Mouse (Mus musculus) forebrain, embryonic 15.5 days (tissue): ENCODE measurements around the gene Mcf2l. TPM values are rescaled to one million over a fixed set of nuclear protein-coding genes. Genes with fewer than 3 reads are reported as not detected.

ENCODE experiments used
- ATAC-seq: fragments of 200-750 bp; cut with Nextera tagmentation; replicated peaks from 2 replicates; pipeline ENCODE4 v1.8.0; 2017; ENCODE audit warnings: mild to moderate bottlenecking, moderate TSS enrichment, moderate library complexity
- H3K27ac ChIP-seq: fragments of 300-500 bp; sonication (generic); replicated peaks from 2 replicates; pipeline ENCODE4 v1.5.1; 2015; ENCODE audit warnings: mild to moderate bottlenecking, inconsistent platforms
- H3K27me3 ChIP-seq: fragments of 300-500 bp; sonication (generic); 2 replicates; pipeline ENCODE4 v1.6.1; 2015; ENCODE audit warnings: inconsistent platforms
- H3K36me3 ChIP-seq: fragments of 300-500 bp; sonication (generic); 2 replicates; pipeline ENCODE4 v1.6.1; 2015; ENCODE audit warnings: mild to moderate bottlenecking, inconsistent platforms
- H3K4me1 ChIP-seq: fragments of 300-500 bp; sonication (generic); 2 replicates; pipeline ENCODE4 v1.6.1; 2015; ENCODE audit warnings: inconsistent platforms
- H3K4me2 ChIP-seq: fragments of 300-500 bp; sonication (generic); replicated peaks from 2 replicates; pipeline ENCODE4 v1.6.1; 2015; ENCODE audit warnings: mild to moderate bottlenecking, inconsistent platforms
- H3K4me3 ChIP-seq: fragments of 300-500 bp; sonication (generic); 2 replicates; pipeline ENCODE4 v1.5.1; 2015; ENCODE audit warnings: mild to moderate bottlenecking, inconsistent platforms
- H3K9ac ChIP-seq: fragments of 300-500 bp; sonication (generic); replicated peaks from 2 replicates; pipeline ENCODE4 v1.6.1; 2015; ENCODE audit warnings: mild to moderate bottlenecking, inconsistent platforms
- H3K9me3 ChIP-seq: fragments of 300-500 bp; sonication (generic); 2 replicates; pipeline ENCODE4 v1.6.1; 2016; ENCODE audit warnings: inconsistent platforms
- WGBS: fragments of 180-500 bp; shearing (Covaris S2); methylation state at CpG from one replicate; pipeline ENCODE4 v1.1.7; 2015; ENCODE audit warnings: mixed read lengths; 5-methylcytosine and 5-hydroxymethylcytosine counted together
- polyA plus RNA-seq: library from polyadenylated mRNA; unstranded; fragments of >200 nt; fragmentation: Nextera tagmentation; extraction: Ambion mirVana; gene quantifications from 2 replicates; pipeline ENCODE4 v1.2.1, GENCODE M21; 2015

The Mcf2l gene
- polyA plus RNA-seq, 1 experiment from 2014 or later: 139 TPM

GRCm38 (mm10) chr8:12941161-12941926 lies 67.7 kb downstream of the Mcf2l start:
- no peak for ATAC-seq
- H3K27ac ChIP-seq: no peak overlapping the region
- H3K4me3 ChIP-seq: no peak overlapping the region
- no peaks in the 10 kb centered on the region for H3K36me3 ChIP-seq
- no peaks in the 10 kb centered on the region for H3K4me1 ChIP-seq
- WGBS: 75% methylated on average over 10 of the region's 10 CpGs
- H3K9ac ChIP-seq: no peak overlapping the region
- H3K27me3 ChIP-seq: no peaks in the 10 kb centered on the region
- H3K4me2 ChIP-seq: no peak overlapping the region
- H3K9me3 ChIP-seq: no peaks in the 10 kb centered on the region

DNA sequence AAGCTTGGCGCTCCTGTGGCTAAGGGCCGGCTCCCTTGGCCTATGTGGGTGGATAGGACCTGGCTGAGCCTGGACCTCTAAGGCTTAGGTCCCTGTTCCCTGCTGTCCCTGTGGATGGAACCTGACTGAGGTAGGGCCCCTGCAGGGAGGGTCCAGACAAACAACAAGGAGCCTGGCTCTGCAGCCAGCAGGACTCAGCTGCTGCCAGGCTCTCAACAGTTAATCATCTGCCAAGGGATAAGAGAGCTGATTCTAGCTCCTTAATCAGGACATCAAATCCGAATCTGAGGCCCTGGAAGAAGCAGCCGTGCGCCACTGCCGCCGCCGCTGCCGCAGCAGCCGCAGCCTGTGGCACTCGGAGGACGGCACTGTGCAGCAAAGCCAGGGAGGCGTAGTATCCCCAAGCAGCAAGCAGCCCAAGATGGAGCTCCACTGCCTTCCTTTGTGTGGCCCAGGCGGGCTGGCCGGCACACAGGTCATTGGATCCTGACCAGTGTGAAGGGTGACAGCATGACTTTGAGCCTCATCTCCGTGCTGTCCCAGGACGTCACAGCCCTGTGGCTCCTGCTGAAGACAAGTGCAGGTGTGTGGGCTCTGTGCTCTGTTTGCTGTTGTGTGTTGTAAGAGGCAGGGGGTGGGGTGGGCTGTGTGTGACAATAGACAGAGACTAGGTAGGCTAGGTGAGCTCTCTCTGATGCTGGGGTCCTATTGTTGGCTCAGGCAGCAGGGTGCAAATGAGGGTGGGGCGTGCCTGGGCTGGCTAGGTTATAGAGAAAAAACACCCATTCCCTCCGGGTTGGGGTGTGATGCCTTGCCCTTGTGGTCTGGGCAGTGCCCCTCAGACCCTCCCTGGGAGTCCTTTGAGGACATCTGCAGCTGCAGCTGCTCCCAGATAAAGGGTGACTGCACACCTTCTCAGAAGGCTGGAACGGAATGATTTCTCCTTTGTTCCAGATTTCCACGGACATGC lies 74.3 kb downstream of the Mcf2l start:
- peak overlapping the region; percentile 53 for H3K4me3 ChIP-seq
- peak; percentile 83 for ATAC-seq
- peak overlapping the region; percentile 94 for H3K27ac ChIP-seq
- H3K4me1 ChIP-seq: peaks cover 45% of the 10 kb centered on the region
- under 1% methylated on average over 21 of the region's 21 CpGs for WGBS
- H3K9me3 ChIP-seq: no peaks in the 10 kb centered on the region
- no peaks in the 10 kb centered on the region for H3K27me3 ChIP-seq
- H3K9ac ChIP-seq: peak overlapping the region; percentile 72
- no peaks in the 10 kb centered on the region for H3K36me3 ChIP-seq
- peak overlapping the region; percentile 74 for H3K4me2 ChIP-seq

DNA sequence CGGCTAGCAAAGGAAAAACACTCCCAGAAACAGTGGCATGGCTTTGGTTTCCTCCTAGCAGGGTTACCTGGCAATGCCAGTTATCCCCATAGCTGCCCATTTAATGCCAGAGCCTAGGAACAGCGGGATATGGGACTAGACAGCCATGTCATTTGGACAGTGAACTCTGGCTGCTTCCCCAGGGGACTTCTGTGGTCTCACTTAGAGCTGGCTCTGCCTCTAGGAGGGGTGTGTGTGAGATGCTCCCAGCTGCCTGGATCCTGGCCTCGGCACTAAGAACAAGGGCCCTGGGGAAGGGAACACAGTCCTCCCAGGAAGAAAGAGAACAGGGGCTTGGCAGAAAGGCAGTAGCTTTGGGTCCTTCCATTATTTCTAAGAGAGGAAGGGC lies 75.0 kb downstream of the Mcf2l start:
- peak overlapping the region; percentile 94 for H3K27ac ChIP-seq
- WGBS: 8% methylated on average over 3 of the region's 3 CpGs
- H3K4me3 ChIP-seq: peak overlapping the region; percentile 53
- H3K4me2 ChIP-seq: peak overlapping the region; percentile 74
- H3K4me1 ChIP-seq: peaks cover 45% of the 10 kb centered on the region
- no peaks in the 10 kb centered on the region for H3K27me3 ChIP-seq
- no peaks in the 10 kb centered on the region for H3K9me3 ChIP-seq
- peak; percentile 35 for ATAC-seq
- peak overlapping the region; percentile 72 for H3K9ac ChIP-seq
- no peaks in the 10 kb centered on the region for H3K36me3 ChIP-seq

DNA sequence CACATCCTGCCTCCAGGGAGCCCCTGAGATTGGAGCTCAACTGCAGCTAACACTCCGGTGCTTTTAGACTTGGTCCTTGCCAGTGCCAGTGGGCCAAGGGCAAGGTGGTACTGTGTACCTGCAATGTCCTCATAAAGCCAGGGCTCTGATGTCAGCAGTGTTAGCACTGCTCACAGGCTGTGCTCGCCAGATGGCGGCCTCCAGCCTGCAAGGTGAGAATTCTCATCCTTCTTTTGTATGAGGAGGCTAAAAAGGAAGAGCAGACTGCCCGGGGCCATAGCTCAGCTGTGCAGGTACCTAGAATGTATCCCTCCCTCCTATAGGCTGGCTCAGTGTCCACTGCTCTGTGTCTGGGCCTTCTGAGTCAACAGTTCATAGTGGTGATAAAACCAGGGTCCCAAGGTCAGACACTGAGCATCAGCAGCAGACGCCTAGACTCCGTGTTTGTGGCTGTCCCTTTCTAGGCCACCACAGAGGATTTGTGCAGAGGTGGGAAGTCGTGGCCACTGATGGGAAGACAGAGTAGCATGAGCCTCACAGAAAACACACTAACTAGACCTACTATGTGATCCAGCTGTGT lies 77.5 kb downstream of the Mcf2l start:
- H3K4me3 ChIP-seq: no peak overlapping the region
- no peaks in the 10 kb centered on the region for H3K9me3 ChIP-seq
- H3K27ac ChIP-seq: no peak overlapping the region
- ATAC-seq: no peak
- H3K27me3 ChIP-seq: no peaks in the 10 kb centered on the region
- H3K36me3 ChIP-seq: peaks cover 11% of the 10 kb centered on the region; the same call in 1 of the 2 replicates
- no peak overlapping the region for H3K9ac ChIP-seq
- peak overlapping the region; percentile 74; the same call in 1 of the 2 replicates for H3K4me2 ChIP-seq
- WGBS: 81% methylated on average over 7 of the region's 7 CpGs
- peaks cover 45% of the 10 kb centered on the region for H3K4me1 ChIP-seq

- H3K9me3 ChIP-seq: no peaks in the 10 kb centered on the region
- no peak overlapping the region for H3K4me3 ChIP-seq
- no peaks in the 10 kb centered on the region for H3K27me3 ChIP-seq
- H3K4me1 ChIP-seq: peaks cover 46% of the 10 kb centered on the region
- H3K36me3 ChIP-seq: peaks cover 11% of the 10 kb centered on the region; the same call in 1 of the 2 replicates
- ATAC-seq: no peak
- H3K27ac ChIP-seq: no peak overlapping the region
- WGBS: 57% methylated on average over 6 of the region's 6 CpGs
- H3K9ac ChIP-seq: no peak overlapping the region
- H3K4me2 ChIP-seq: no peak overlapping the region
Measured at GRCm38 (mm10) chr8:12952699-12953098, 79.1 kb downstream of the Mcf2l start.

- WGBS: 82% methylated on average over 8 of the region's 8 CpGs
- no peaks in the 10 kb centered on the region for H3K9me3 ChIP-seq
- H3K4me1 ChIP-seq: peaks cover 36% of the 10 kb centered on the region
- peaks cover 11% of the 10 kb centered on the region; the same call in 1 of the 2 replicates for H3K36me3 ChIP-seq
- no peak overlapping the region for H3K27ac ChIP-seq
- H3K27me3 ChIP-seq: no peaks in the 10 kb centered on the region
- no peak overlapping the region for H3K9ac ChIP-seq
- H3K4me2 ChIP-seq: no peak overlapping the region
- ATAC-seq: no peak
- H3K4me3 ChIP-seq: no peak overlapping the region
Measured at GRCm38 (mm10) chr8:12955362-12955879, 81.8 kb downstream of the Mcf2l start.

DNA sequence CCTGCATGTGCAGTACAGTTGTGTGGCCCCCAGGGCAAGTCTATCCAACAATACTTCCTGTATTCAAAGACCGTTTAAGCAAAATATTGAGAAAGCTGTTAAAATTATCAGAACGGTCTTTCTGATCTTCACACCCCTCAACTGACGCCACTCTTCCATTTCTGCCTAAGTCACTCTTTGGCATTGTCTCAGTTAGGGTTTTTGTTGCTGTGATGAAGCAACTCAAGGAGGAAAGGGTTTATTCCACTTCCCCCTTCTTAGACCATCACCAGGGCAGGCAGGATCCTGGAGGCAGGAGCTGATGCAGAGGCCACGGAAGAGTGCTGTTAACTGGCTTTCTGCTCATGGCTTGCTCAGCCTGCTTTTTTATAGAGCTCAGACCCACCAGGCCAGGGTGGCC lies 82.3 kb downstream of the Mcf2l start:
- no peak overlapping the region for H3K9ac ChIP-seq
- no peaks in the 10 kb centered on the region for H3K27me3 ChIP-seq
- no peak overlapping the region for H3K27ac ChIP-seq
- H3K4me2 ChIP-seq: no peak overlapping the region
- H3K4me1 ChIP-seq: peaks cover 36% of the 10 kb centered on the region
- no peaks in the 10 kb centered on the region for H3K9me3 ChIP-seq
- peaks cover 11% of the 10 kb centered on the region; the same call in 1 of the 2 replicates for H3K36me3 ChIP-seq
- WGBS: 89% methylated on average over 4 of the region's 4 CpGs
- no peak for ATAC-seq
- H3K4me3 ChIP-seq: no peak overlapping the region

GRCm38 (mm10) chr8:12956941-12957340 lies 83.3 kb downstream of the Mcf2l start:
- Histone ChIP-seq H3K9ac (no peak overlapping the region), H3K36me3 (peaks cover 11% of the 10 kb centered on the region; the same call in 1 of the 2 replicates), H3K4me1 (peaks cover 36% of the 10 kb centered on the region), H3K27me3 (no peaks in the 10 kb centered on the region), H3K4me3 (no peak overlapping the region), H3K27ac (peak overlapping the region; percentile 45), H3K4me2 (no peak overlapping the region), H3K9me3 (no peaks in the 10 kb centered on the region)
- 61% methylated on average over 5 of the region's 5 CpGs for WGBS
- ATAC-seq: no peak; the same call in 1 of the 2 replicates

- H3K4me1 ChIP-seq: peaks cover 40% of the 10 kb centered on the region
- peak overlapping the region; percentile 45 for H3K27ac ChIP-seq
- 7% methylated on average over 6 of the region's 6 CpGs for WGBS
Measured at GRCm38 (mm10) chr8:12957419-12957818, 83.8 kb downstream of the Mcf2l start.

DNA sequence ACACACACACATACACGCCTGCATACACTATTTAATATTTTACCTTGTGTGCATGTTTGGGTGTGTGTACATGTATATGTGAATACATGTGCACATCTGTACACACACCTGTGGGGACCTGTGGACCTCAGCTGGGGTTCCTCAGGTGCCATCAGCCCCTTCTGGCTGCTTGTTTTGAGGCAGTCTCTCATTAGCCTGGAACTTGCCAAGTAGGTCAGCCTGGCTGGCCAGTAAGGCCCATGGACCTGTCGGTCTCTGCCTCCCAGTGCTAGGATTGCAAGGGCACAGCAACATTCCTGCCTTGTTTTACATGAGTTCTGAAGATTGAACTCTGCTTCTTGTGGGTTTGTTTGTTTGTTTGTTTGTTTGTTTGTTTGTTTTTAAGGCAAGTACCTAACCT lies 87.0 kb downstream of the Mcf2l start:
- no peak overlapping the region for H3K4me3 ChIP-seq
- H3K27me3 ChIP-seq: no peaks in the 10 kb centered on the region
- no peak for ATAC-seq
- H3K27ac ChIP-seq: no peak overlapping the region
- H3K4me2 ChIP-seq: no peak overlapping the region
- peaks cover 48% of the 10 kb centered on the region for H3K4me1 ChIP-seq
- no peaks in the 10 kb centered on the region for H3K9me3 ChIP-seq
- peaks cover 25% of the 10 kb centered on the region for H3K36me3 ChIP-seq
- no peak overlapping the region for H3K9ac ChIP-seq
- 91% methylated on average over 2 of the region's 2 CpGs for WGBS

More at GRCm38 (mm10) chr8:12957419-12957818, 83.8 kb downstream of the Mcf2l start:
- Histone ChIP-seq H3K4me2 (no peak overlapping the region), H3K4me3 (no peak overlapping the region), H3K36me3 (peaks cover 11% of the 10 kb centered on the region; the same call in 1 of the 2 replicates), H3K9me3 (no peaks in the 10 kb centered on the region), H3K27me3 (no peaks in the 10 kb centered on the region), H3K9ac (no peak overlapping the region)
- no peak for ATAC-seq

GRCm38 (mm10) chr8:12961211-12961610 lies 87.6 kb downstream of the Mcf2l start:
- no peaks in the 10 kb centered on the region for H3K27me3 ChIP-seq
- H3K4me2 ChIP-seq: no peak overlapping the region
- 74% methylated on average over 2 of the region's 2 CpGs for WGBS
- peaks cover 48% of the 10 kb centered on the region for H3K4me1 ChIP-seq
- no peak overlapping the region for H3K27ac ChIP-seq
- peaks cover 31% of the 10 kb centered on the region for H3K36me3 ChIP-seq
- no peak overlapping the region for H3K9ac ChIP-seq
- no peak for ATAC-seq
- no peak overlapping the region for H3K4me3 ChIP-seq
- H3K9me3 ChIP-seq: no peaks in the 10 kb centered on the region
